Mouse (Mus musculus): ENCODE results near the gene Kank3. TPM values are rescaled to one million over a fixed set of nuclear protein-coding genes. Genes with fewer than 3 reads are reported as not detected.

Gene Kank3
- polyA plus RNA-seq, 1 experiment from 2014 or later = 73.5 TPM

DNA sequence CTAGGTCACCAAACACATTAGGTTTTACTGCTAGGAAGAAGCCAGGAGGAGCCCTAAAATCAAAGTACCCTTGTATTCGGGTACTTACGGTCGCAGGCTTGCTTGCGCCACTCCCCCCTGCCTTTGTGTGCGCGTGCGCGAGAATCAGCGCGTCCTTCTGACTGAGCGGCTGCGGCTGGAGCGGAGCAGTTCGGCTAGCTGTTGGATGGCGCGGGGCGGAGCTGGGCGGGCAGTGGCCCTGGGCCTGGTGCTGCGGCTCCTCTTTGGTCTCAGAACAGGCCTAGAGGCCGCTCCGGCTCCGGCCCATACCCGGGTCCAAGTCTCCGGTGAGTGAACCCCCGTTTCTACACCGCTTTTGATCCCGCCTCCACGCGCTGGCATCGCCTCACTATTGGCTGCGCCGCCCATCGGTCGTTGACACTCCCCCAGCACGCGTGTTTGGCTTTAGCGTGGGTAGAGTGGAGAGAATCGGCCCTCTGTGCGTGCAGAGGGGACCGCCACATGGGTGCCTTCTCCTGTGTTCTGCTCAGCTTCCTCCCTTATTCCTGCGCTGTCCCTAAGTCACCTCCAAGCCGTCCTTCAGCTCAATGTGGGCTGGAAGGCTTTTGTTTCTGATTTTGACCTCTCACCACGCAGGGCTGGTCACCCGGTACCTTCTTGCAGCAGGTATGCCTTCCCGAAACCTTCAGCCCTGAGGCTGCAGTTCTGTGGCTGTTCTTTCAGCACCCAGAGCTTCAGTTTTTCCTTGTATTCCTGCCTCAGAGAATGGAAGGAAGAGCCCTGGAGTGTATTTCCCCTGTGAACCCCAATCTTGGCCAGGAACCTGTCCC lies 32.9 kb downstream of the Kank3 start, which contains the start of gene Cd320:
TSS of gene Cd320 (plus strand) at position 126 of the 830 bp plus-strand sequence.
- ATAC-seq (ENCODE audit: low FRiP score, low TSS enrichment) = peak; percentile 94

DNA sequence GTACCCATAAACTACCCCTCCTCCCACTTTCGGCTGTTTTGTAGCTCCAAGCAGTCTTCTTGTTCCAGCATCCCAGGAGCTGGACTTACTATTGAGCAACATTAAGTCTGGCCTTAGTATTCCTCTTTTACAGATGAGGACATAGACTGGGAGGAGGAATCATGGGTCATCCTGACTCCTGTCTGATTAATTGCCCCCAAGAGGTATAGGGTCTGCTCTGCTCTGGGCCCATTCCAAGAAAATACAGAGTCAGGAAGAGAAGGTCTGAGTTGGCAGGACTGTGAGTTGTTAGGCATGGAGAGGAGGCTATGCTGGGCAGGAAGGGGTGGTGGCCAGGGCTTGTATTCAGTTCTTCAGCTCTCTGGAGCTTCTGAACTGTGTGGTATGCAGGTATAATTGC lies 33.9 kb downstream of the Kank3 start:
- 46% methylated on average over 1 of the region's 1 CpGs for WGBS
- peaks cover 12% of the 10 kb centered on the region; the same call in 1 of the 2 replicates for H3K4me1 ChIP-seq (ENCODE audit: insufficient read depth, low read length)
- peak overlapping the region; percentile 84 for H3K4me2 ChIP-seq (replicated peaks; ENCODE audit: low read depth, low read length)

More for the DNA sequence above, 32.9 kb downstream of the Kank3 start, which contains the start of gene Cd320:
- Histone ChIP-seq H3K27me3 (ENCODE audit: insufficient read depth, low read length) (no peaks in the 10 kb centered on the region), H3K4me1 (ENCODE audit: insufficient read depth, low read length) (peaks cover 12% of the 10 kb centered on the region; the same call in 1 of the 2 replicates), H3K9ac (replicated peaks; ENCODE audit: low read length) (peak within 1 kb of the TSS; percentile 80), H3K4me2 (replicated peaks; ENCODE audit: low read depth, low read length) (peak within 1 kb of the TSS; percentile 84), H3K4me3 (ENCODE audit: low read length) (peak within 1 kb of the TSS; percentile 94), H3K36me3 (ENCODE audit: insufficient read depth, low read length) (peaks cover 7% of the 10 kb centered on the region), H3K27ac (ENCODE audit: low read length) (peak within 1 kb of the TSS; percentile 78), H3K9me3 (ENCODE audit: low read length) (no peaks in the 10 kb centered on the region)
- 0% methylated on average over 45 of the region's 45 CpGs for WGBS

DNA sequence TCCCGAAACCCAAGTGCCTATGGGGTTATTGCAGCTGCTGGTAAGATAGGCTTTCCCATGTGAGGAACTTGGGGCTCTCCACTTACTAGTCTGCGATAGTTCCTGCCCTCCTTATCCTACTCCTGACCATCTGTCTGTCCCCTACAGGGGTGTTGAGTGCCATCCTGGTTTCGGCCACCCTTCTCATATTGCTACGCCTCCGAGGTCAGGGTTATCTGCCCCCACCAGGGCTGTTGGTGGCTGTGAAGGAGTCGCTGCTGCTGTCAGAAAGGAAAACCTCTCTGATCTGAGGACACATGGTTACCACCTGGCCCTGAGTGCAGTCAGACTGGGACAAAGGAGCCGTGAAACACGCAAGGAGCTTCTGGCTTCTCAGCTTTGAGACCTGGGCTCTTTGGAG lies 37.8 kb downstream of the Kank3 start:
- no peak overlapping the region for H3K4me2 ChIP-seq (replicated peaks; ENCODE audit: low read depth, low read length)
- H3K9ac ChIP-seq (replicated peaks; ENCODE audit: low read length) = no peak overlapping the region
- ATAC-seq (ENCODE audit: low FRiP score, low TSS enrichment) = no peak
- no peak overlapping the region for H3K4me3 ChIP-seq (ENCODE audit: low read length)
- H3K9me3 ChIP-seq (ENCODE audit: low read length) = no peaks in the 10 kb centered on the region
- WGBS = 69% methylated on average over 8 of the region's 8 CpGs
- no peak overlapping the region for H3K27ac ChIP-seq (ENCODE audit: low read length)
- peaks cover 6% of the 10 kb centered on the region for H3K36me3 ChIP-seq (ENCODE audit: insufficient read depth, low read length)
- H3K27me3 ChIP-seq (ENCODE audit: insufficient read depth, low read length) = no peaks in the 10 kb centered on the region
- H3K4me1 ChIP-seq (ENCODE audit: insufficient read depth, low read length) = peaks cover 12% of the 10 kb centered on the region; the same call in 1 of the 2 replicates

More for the DNA sequence above, 33.9 kb downstream of the Kank3 start:
- Histone ChIP-seq H3K4me3 (ENCODE audit: low read length) (peak overlapping the region; percentile 94), H3K27me3 (ENCODE audit: insufficient read depth, low read length) (no peaks in the 10 kb centered on the region), H3K9ac (replicated peaks; ENCODE audit: low read length) (peak overlapping the region; percentile 17; the same call in 1 of the 2 replicates), H3K27ac (ENCODE audit: low read length) (no peak overlapping the region), H3K36me3 (ENCODE audit: insufficient read depth, low read length) (peaks cover 6% of the 10 kb centered on the region), H3K9me3 (ENCODE audit: low read length) (no peaks in the 10 kb centered on the region)
- ATAC-seq (ENCODE audit: low FRiP score, low TSS enrichment) = no peak

DNA sequence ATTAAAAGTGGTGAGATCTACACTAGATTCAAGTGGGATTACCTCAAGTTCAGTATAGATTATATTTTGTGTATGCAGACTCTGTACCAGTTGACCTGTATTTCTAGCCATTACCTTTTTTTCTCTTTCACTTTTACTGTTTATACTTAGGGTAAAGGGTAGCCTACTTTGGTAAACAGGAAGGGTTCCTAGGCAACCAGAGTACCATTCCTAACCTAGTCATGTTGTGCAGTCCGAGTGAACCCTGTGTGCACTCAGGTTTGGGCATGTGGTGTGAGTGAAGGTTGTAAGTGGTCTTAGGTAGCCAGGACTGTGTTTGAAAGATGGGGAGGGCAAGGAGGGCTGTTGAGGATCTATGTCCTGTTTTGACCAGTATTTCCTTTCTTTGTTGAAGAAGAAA lies 41.0 kb downstream of the Kank3 start:
- no peak overlapping the region for H3K4me2 ChIP-seq (replicated peaks; ENCODE audit: low read depth, low read length)
- no peak overlapping the region for H3K4me3 ChIP-seq (ENCODE audit: low read length)
- H3K36me3 ChIP-seq (ENCODE audit: insufficient read depth, low read length) = peaks cover 6% of the 10 kb centered on the region
- 71% methylated on average over 1 of the region's 1 CpGs for WGBS
- H3K9ac ChIP-seq (replicated peaks; ENCODE audit: low read length) = no peak overlapping the region
- no peaks in the 10 kb centered on the region for H3K9me3 ChIP-seq (ENCODE audit: low read length)
- no peak for ATAC-seq (ENCODE audit: low FRiP score, low TSS enrichment)
- H3K27me3 ChIP-seq (ENCODE audit: insufficient read depth, low read length) = no peaks in the 10 kb centered on the region
- H3K27ac ChIP-seq (ENCODE audit: low read length) = no peak overlapping the region
- H3K4me1 ChIP-seq (ENCODE audit: insufficient read depth, low read length) = no peaks in the 10 kb centered on the region

DNA sequence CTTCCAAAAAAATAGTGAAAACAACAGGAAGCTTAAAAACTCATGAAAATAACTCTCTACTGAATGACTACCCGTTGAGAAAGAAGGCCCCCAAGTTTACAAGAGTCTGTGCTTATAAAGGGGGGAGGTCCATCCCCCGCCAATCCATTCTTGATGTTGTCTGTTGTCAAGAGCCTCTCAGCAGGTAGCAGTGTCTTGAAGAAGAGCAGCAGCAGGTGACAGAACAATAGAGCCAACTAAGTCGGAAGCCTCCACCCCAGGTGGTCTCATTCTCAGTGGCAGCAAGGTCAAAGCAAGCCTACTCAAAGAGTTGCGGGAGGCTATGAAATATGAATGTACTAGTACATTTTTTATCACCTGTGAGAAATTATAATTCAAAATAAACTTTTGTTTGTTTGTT lies 47.5 kb downstream of the Kank3 start:
- WGBS = 74% methylated on average over 4 of the region's 4 CpGs
- no peak overlapping the region for H3K27ac ChIP-seq (ENCODE audit: low read length)

DNA sequence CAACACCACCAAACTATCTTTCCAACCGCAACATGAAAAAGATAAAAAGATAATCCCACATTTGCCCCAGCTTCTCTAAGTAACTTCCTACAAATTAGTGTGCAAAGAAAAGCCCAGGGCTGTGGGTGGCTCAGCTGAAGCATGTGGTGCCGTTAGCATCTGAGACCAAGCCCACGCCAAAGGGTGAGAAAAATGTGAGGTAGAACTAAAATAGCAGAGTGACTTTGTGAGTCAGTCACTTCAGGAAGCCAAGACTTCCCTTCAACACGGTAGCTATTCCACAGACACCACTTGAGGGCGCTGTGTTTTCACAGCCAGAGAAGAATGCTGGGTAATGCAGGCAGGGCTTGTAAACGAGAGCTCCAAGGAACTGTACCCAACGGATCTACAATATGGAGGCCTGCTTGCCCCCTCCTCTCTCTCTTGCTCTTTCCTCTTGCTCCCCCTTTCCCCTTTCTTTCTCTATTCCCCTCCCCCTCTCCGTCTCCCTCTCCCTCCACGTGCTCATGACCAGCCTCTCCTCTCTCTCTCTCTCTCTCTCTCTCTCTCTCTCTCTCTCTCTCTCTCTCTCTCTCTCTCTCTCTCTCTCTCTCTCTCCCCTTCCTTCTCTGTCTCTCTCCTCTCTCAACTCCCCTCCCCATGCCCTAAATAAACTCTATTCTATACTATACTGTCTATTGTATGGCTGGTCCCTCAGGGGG lies 55.2 kb downstream of the Kank3 start:
- no peak for ATAC-seq (ENCODE audit: low FRiP score, low TSS enrichment)

More for the DNA sequence above, 47.5 kb downstream of the Kank3 start:
- no peak overlapping the region for H3K4me3 ChIP-seq (ENCODE audit: low read length)
- H3K4me2 ChIP-seq (replicated peaks; ENCODE audit: low read depth, low read length) = no peak overlapping the region
- H3K36me3 ChIP-seq (ENCODE audit: insufficient read depth, low read length) = no peaks in the 10 kb centered on the region
- no peak for ATAC-seq (ENCODE audit: low FRiP score, low TSS enrichment)
- no peaks in the 10 kb centered on the region for H3K4me1 ChIP-seq (ENCODE audit: insufficient read depth, low read length)
- H3K9ac ChIP-seq (replicated peaks; ENCODE audit: low read length) = no peak overlapping the region
- H3K27me3 ChIP-seq (ENCODE audit: insufficient read depth, low read length) = no peaks in the 10 kb centered on the region
- H3K9me3 ChIP-seq (ENCODE audit: low read length) = 0 out of 2 replicates have a peak, but pooled peaks cover 4% of the 10 kb centered on the region

More for the DNA sequence above, 55.2 kb downstream of the Kank3 start:
- WGBS = 35% methylated on average over 7 of the region's 9 CpGs
- no peak overlapping the region for H3K4me2 ChIP-seq (replicated peaks; ENCODE audit: low read depth, low read length)
- no peak overlapping the region for H3K9ac ChIP-seq (replicated peaks; ENCODE audit: low read length)
- H3K9me3 ChIP-seq (ENCODE audit: low read length) = no peaks in the 10 kb centered on the region
- no peak overlapping the region for H3K27ac ChIP-seq (ENCODE audit: low read length)
- no peaks in the 10 kb centered on the region for H3K36me3 ChIP-seq (ENCODE audit: insufficient read depth, low read length)
- H3K27me3 ChIP-seq (ENCODE audit: insufficient read depth, low read length) = no peaks in the 10 kb centered on the region
- no peak overlapping the region for H3K4me3 ChIP-seq (ENCODE audit: low read length)
- H3K4me1 ChIP-seq (ENCODE audit: insufficient read depth, low read length) = no peaks in the 10 kb centered on the region

Other genes starting within 250 kb of the Kank3 start
- gene Zfp414, start 181.4 kb upstream of the Kank3 start, polyA plus RNA-seq (2015; fragmentation: Nextera tagmentation; extraction: Ambion mirVana) = 46.3 and 58.4 TPM in 2 replicates
- gene Pram1, start 172.5 kb upstream of the Kank3 start, polyA plus RNA-seq (2015; fragmentation: Nextera tagmentation; extraction: Ambion mirVana) = 0.31 and 0.63 TPM in 2 replicates
- 390 and 407 TPM in 2 replicates for gene Hnrnpm, start 123.7 kb upstream of the Kank3 start, polyA plus RNA-seq (2015; fragmentation: Nextera tagmentation; extraction: Ambion mirVana)
- gene March2, start 91.8 kb upstream of the Kank3 start, polyA plus RNA-seq (2015; fragmentation: Nextera tagmentation; extraction: Ambion mirVana) = 58.4 and 61.9 TPM in 2 replicates
- 245 and 303 TPM in 2 replicates for gene Rab11b, start 50.0 kb upstream of the Kank3 start, polyA plus RNA-seq (2015; fragmentation: Nextera tagmentation; extraction: Ambion mirVana)
- gene Angptl4, start 28.7 kb upstream of the Kank3 start, polyA plus RNA-seq (2015; fragmentation: Nextera tagmentation; extraction: Ambion mirVana) = 28.4 and 29.5 TPM in 2 replicates
- 796 and 818 TPM in 2 replicates for gene Rps28, start 14.0 kb downstream of the Kank3 start, polyA plus RNA-seq (2015; fragmentation: Nextera tagmentation; extraction: Ambion mirVana)
- gene Ndufa7, start 14.1 kb downstream of the Kank3 start, polyA plus RNA-seq (2015; fragmentation: Nextera tagmentation; extraction: Ambion mirVana) = 480 and 498 TPM in 2 replicates
- 120 and 122 TPM in 2 replicates for gene Cd320, start 32.6 kb downstream of the Kank3 start, polyA plus RNA-seq (2015; fragmentation: Nextera tagmentation; extraction: Ambion mirVana)
- gene Gm7029, start 63.3 kb downstream of the Kank3 start, polyA plus RNA-seq (2015; fragmentation: Nextera tagmentation; extraction: Ambion mirVana) = not detected in 2 replicates
- 9.6 and 10.5 TPM in 2 replicates for gene Kifc1, start 80.1 kb downstream of the Kank3 start, polyA plus RNA-seq (2015; fragmentation: Nextera tagmentation; extraction: Ambion mirVana)
- 0.22 TPM in 1 of 2 replicates, not detected in the other for gene Platr17, start 94.6 kb downstream of the Kank3 start, polyA plus RNA-seq (2015; fragmentation: Nextera tagmentation; extraction: Ambion mirVana)
- 59.9 and 60.1 TPM in 2 replicates for gene Daxx, start 98.9 kb downstream of the Kank3 start, polyA plus RNA-seq (2015; fragmentation: Nextera tagmentation; extraction: Ambion mirVana)
- gene Tapbp, start 105.4 kb downstream of the Kank3 start, polyA plus RNA-seq (2015; fragmentation: Nextera tagmentation; extraction: Ambion mirVana) = 36.1 and 39.2 TPM in 2 replicates
- 20.6 and 20.9 TPM in 2 replicates for gene Zbtb22, start 105.4 kb downstream of the Kank3 start, polyA plus RNA-seq (2015; fragmentation: Nextera tagmentation; extraction: Ambion mirVana)
- 35.9 and 38.0 TPM in 2 replicates for gene Rgl2, start 119.0 kb downstream of the Kank3 start, polyA plus RNA-seq (2015; fragmentation: Nextera tagmentation; extraction: Ambion mirVana)
- gene Pfdn6, start 129.8 kb downstream of the Kank3 start, polyA plus RNA-seq (2015; fragmentation: Nextera tagmentation; extraction: Ambion mirVana) = 168 and 174 TPM in 2 replicates
- 32.7 and 37.7 TPM in 2 replicates for gene Wdr46, start 130.1 kb downstream of the Kank3 start, polyA plus RNA-seq (2015; fragmentation: Nextera tagmentation; extraction: Ambion mirVana)
- 6.2 and 6.9 TPM in 2 replicates for gene B3galt4, start 141.0 kb downstream of the Kank3 start, polyA plus RNA-seq (2015; fragmentation: Nextera tagmentation; extraction: Ambion mirVana)
- gene Vps52, start 145.3 kb downstream of the Kank3 start, polyA plus RNA-seq (2015; fragmentation: Nextera tagmentation; extraction: Ambion mirVana) = 51.9 and 54.7 TPM in 2 replicates
- 1,660 and 1,786 TPM in 2 replicates for gene Rps18, start 145.5 kb downstream of the Kank3 start, polyA plus RNA-seq (2015; fragmentation: Nextera tagmentation; extraction: Ambion mirVana)
- gene H2-K1, start 189.8 kb downstream of the Kank3 start, polyA plus RNA-seq (2015; fragmentation: Nextera tagmentation; extraction: Ambion mirVana) = 31.5 and 32.7 TPM in 2 replicates
- 14.7 and 18.7 TPM in 2 replicates for gene Ring1, start 214.2 kb downstream of the Kank3 start, polyA plus RNA-seq (2015; fragmentation: Nextera tagmentation; extraction: Ambion mirVana)
- gene H2-Ke6, start 217.5 kb downstream of the Kank3 start, polyA plus RNA-seq (2015; fragmentation: Nextera tagmentation; extraction: Ambion mirVana) = 52.9 and 54.0 TPM in 2 replicates
- 227 and 231 TPM in 2 replicates for gene Slc39a7, start 221.2 kb downstream of the Kank3 start, polyA plus RNA-seq (2015; fragmentation: Nextera tagmentation; extraction: Ambion mirVana)
- 52.7 and 56.7 TPM in 2 replicates for gene Rxrb, start 221.3 kb downstream of the Kank3 start, polyA plus RNA-seq (2015; fragmentation: Nextera tagmentation; extraction: Ambion mirVana)
- 3.2 and 3.7 TPM in 2 replicates for gene Col11a2, start 228.9 kb downstream of the Kank3 start, polyA plus RNA-seq (2015; fragmentation: Nextera tagmentation; extraction: Ambion mirVana)

Measured in kidney, embryonic 16.5 days (tissue).